Mouse (Mus musculus) ES-E14 (cell line): Measurements from ENCODE around the gene Lgals4.

Experiments used
- MAFK ChIP-seq: IDR thresholded peaks from 2 replicates; pipeline ENCODE4 v1.6.1; 2014; ENCODE audit warnings: mild to moderate bottlenecking, low read depth, low read length, inconsistent platforms; ENCODE audit not compliant: insufficient read depth
- ZC3H11A ChIP-seq: IDR thresholded peaks from 2 replicates; pipeline ENCODE4 v1.6.1; 2012; ENCODE audit warnings: low read depth, mild to moderate bottlenecking, inconsistent platforms, low read length, borderline replicate concordance
- ZNF384 ChIP-seq: IDR thresholded peaks from 2 replicates; pipeline ENCODE4 v1.6.1; 2012; ENCODE audit warnings: low read depth, low read length, inconsistent platforms

DNA sequence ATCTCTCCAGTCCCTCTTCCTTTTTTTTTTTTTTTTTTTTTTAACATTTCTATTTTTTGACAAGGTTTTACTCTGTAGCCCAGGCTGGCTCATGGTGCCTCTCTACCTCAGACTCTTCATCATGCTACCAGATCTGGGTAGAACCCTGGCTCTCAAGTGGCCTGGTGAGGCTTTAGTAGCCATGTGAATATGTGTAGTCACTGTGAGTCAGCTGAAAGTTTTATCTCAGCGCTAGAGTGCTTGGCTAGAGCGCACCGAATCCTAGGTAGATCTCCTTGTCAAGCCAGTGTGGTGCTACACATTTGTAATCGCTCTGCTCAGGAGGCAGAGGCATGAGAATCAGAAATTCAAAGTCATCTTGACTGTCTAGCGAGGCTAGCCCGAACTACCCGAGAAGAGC lies 43.5 kb downstream of the Lgals4 start:
- no peak; the same call in 1 of the 2 replicates for TF ChIP-seq ZNF384
- TF ChIP-seq MAFK, result peak; percentile 65; the same call in 1 of the 2 replicates
- no peak for TF ChIP-seq ZC3H11A
